In the genomic region with DNA sequence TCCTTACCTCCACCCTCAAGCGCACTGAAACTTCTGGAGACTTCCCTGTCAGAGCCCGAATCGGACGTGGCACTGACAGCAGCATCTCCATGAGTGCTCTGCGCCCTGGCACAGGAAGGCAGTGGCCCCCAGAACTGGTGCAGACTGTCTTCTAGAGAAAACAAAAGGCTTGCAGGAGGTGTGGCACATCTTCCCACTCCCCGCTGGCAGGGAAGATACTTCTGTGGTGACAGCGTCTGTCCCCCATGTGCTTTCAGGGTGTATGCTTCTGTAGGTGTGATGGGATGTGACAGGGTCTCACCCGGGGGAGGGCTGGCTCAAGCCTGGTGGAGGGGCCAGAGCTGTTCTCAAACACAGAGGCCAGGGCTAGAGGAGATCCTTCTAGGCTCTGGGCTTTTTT, we compare ENCODE assay signal across 14 mouse cellular contexts. TPM values are rescaled to one million over a fixed set of nuclear protein-coding genes. Genes with fewer than 3 reads are reported as not detected.
DNase-seq lines count a peak whose midpoint lies in the region; ATAC-seq and TF ChIP-seq lines count a peak whose summit lies in the region.
"Had no signal": no experiment of that assay in that cellular context is flagged by ENCODE, and none has a peak within 500 bp of the region (broad histone marks: within the 10 kb centered on the region; RNA-seq: fewer than 3 reads in every experiment).

No protein-coding gene starts in this region.

- peaks cover 72% of the 10 kb centered on the region for H3K4me1 ChIP-seq in hindbrain, embryonic 14.5 days (replicated peaks; ENCODE audit: control insufficient read depth, insufficient read depth, low read length)
- H3K4me1 ChIP-seq in midbrain, postnatal 0 days (ENCODE audit: insufficient read depth, low read length), result peaks cover 28% of the 10 kb centered on the region; the same call in 1 of the 2 replicates

- H3K4me2 ChIP-seq in hindbrain, embryonic 14.5 days (replicated peaks), result peak overlapping the region; percentile 86
- peak overlapping the region; percentile 89 for H3K4me2 ChIP-seq in midbrain, postnatal 0 days (ENCODE audit: low read depth, low read length, poor library complexity, severe bottlenecking)

- 32% methylated on average over 8 of the region's 8 CpGs for WGBS in hindbrain, embryonic 14.5 days
- WGBS in midbrain, postnatal 0 days, result 29% methylated on average over 8 of the region's 8 CpGs

- peak; percentile 65 for DNase-seq in brain, adult 2 months (ENCODE audit: low read depth, low spot score)
- DNase-seq in cerebellum, postnatal 14 days, result peak; percentile 68 to 71
- no peak for DNase-seq in hindbrain, embryonic 14.5 days (ENCODE audit: low spot score)
- DNase-seq in midbrain, postnatal 0 days (ENCODE audit: low spot score), result peak; percentile 62
- DNase-seq in adrenal gland, postnatal 36 days, result no peak
- DNase-seq in heart, adult 8-10 months (ENCODE audit: low spot score), result no peak
- DNase-seq in gastrocnemius, postnatal 10 days, result no peak
- DNase-seq: embryo, embryonic 11 days; gastrocnemius, adult 2 months; kidney, postnatal 25 days; lung, adult 2 months; right cerebral cortex, postnatal 25 days; thymus, postnatal 14 days had no signal

- peak overlapping the region; percentile 16; the same call in 1 of the 2 replicates for H3K9ac ChIP-seq in hindbrain, embryonic 14.5 days
- H3K9ac ChIP-seq in midbrain, postnatal 0 days (replicated peaks; ENCODE audit: low read length, poor library complexity, severe bottlenecking), result no peak overlapping the region

- H3K27me3 ChIP-seq in hindbrain, embryonic 14.5 days (ENCODE audit: control insufficient read depth, insufficient read depth, low read length), result no peaks in the 10 kb centered on the region
- H3K27me3 ChIP-seq in midbrain, postnatal 0 days (ENCODE audit: insufficient read depth, low read length), result no peaks in the 10 kb centered on the region

- no peak for ATAC-seq in hindbrain, embryonic 14.5 days (ENCODE audit: low FRiP score)
- ATAC-seq in midbrain, postnatal 0 days (ENCODE audit: low FRiP score), result no peak
- ATAC-seq: CD4-positive, CD25-positive, alpha-beta regulatory T cell, adult 4 months had no signal

- no peak overlapping the region for H3K27ac ChIP-seq in hindbrain, embryonic 14.5 days
- no peak overlapping the region for H3K27ac ChIP-seq in midbrain, postnatal 0 days (ENCODE audit: low read depth, low read length)
- H3K27ac ChIP-seq: gastrocnemius, adult 2 months had no signal

- H3K9me3 ChIP-seq in hindbrain, embryonic 14.5 days (ENCODE audit: control insufficient read depth, low read length), result no peaks in the 10 kb centered on the region
- no peaks in the 10 kb centered on the region for H3K9me3 ChIP-seq in midbrain, postnatal 0 days (ENCODE audit: low read length)

- no peaks in the 10 kb centered on the region for H3K36me3 ChIP-seq in hindbrain, embryonic 14.5 days (replicated peaks; ENCODE audit: control insufficient read depth, insufficient read depth)
- no peaks in the 10 kb centered on the region for H3K36me3 ChIP-seq in midbrain, postnatal 0 days (ENCODE audit: insufficient read depth, low read length)

- no peak for TF ChIP-seq CTCF in midbrain, postnatal 0 days (IDR thresholded peaks at IDR 0.05)

- H3K4me3 ChIP-seq in hindbrain, embryonic 14.5 days (replicated peaks; ENCODE audit: low read length), result peak overlapping the region; percentile 61; the same call in 1 of the 2 replicates
- H3K4me3 ChIP-seq in midbrain, postnatal 0 days (ENCODE audit: low read depth, low read length), result peak overlapping the region; percentile 67
- H3K4me3 ChIP-seq: gastrocnemius, adult 2 months had no signal

RNA-seq across cellular contexts. Expression of a gene that starts 53.0 kb away (rescaled TPM):
- polyA plus RNA-seq in hindbrain, embryonic 14.5 days (2014; fragmentation: Nextera tagmentation; extraction: Ambion mirVana), result 19.5 and 28.2 TPM in 2 replicates
- 53.8 and 67.5 TPM in 2 replicates for total RNA-seq in midbrain, postnatal 0 days (2014; rRNA removed)
- 12.4 and 18.3 TPM in 2 replicates for polyA plus RNA-seq in midbrain, postnatal 0 days (2015; fragmentation: Nextera tagmentation; extraction: Ambion mirVana)
- total RNA-seq in adrenal gland, postnatal 36 days (2021), result 1 to 10 TPM; 6.4 to 8.7 TPM
- 10 to 100 TPM; 31.3 to 55.8 (median 41.0) TPM for total RNA-seq in heart, adult 8-10 months (2022)
- 10 to 100 TPM; 55.8 to 80.1 TPM for total RNA-seq in gastrocnemius, postnatal 10 days (2021)

Comparison
In these comparisons a context has a peak if more than half of its experiments do, and no peak if none do; other contexts are left out.
1. DNase-seq: peak in brain, adult 2 months (single experiment), cerebellum, postnatal 14 days (2 of 2) and midbrain, postnatal 0 days (single experiment); none in hindbrain, embryonic 14.5 days (single experiment), adrenal gland, postnatal 36 days (0 of 2), heart, adult 8-10 months (single experiment) and gastrocnemius, postnatal 10 days (single experiment).